Mouse (Mus musculus) CH12.LX (cell line): ENCODE measurements around the gene Cdh22. TPM values are rescaled to one million over a fixed set of nuclear protein-coding genes. Genes with fewer than 3 reads are reported as not detected.

Source experiments
- DNase-seq: peaks from one replicate; pipeline ENCODE4 v3.0.0-alpha.2; 2013; ENCODE audit errors: extremely low read depth
- H3K27ac ChIP-seq: 2 replicates; pipeline ENCODE4 v1.5.1; 2012; ENCODE audit warnings: low read depth, mild to moderate bottlenecking, control low read depth, moderate library complexity; ENCODE audit not compliant: insufficient read depth
- H3K27me3 ChIP-seq: replicated peaks from 2 replicates; pipeline ENCODE3; 2012; ENCODE audit warnings: inconsistent platforms
- H3K36me3 ChIP-seq, 2 experiments: replicated peaks in 1 of 2; 2 replicates each; pipeline versions ENCODE3 to v1.6.1; 2012; ENCODE audit warnings: inconsistent platforms in 1 of 2, low read length in 1 of 2, mild to moderate bottlenecking in 1 of 2, mixed read lengths in 1 of 2, moderate library complexity in 1 of 2; ENCODE audit not compliant: control insufficient read depth in 1 of 2, insufficient read depth in 1 of 2
- H3K4me1 ChIP-seq, 2 experiments: 2 replicates each; pipeline ENCODE4 v1.6.1; 2012; ENCODE audit warnings: inconsistent platforms in 1 of 2, moderate library complexity in 1 of 2; ENCODE audit not compliant: insufficient read depth in 2 of 2, control insufficient read depth in 1 of 2
- H3K4me2 ChIP-seq: 2 replicates; pipeline ENCODE4 v1.6.1; 2012; ENCODE audit warnings: low read depth, mild to moderate bottlenecking, control low read depth; ENCODE audit not compliant: poor library complexity, insufficient read depth, severe bottlenecking
- H3K4me3 ChIP-seq, 3 experiments: fragments of 150-350 bp in 1 of 3; sonication (generic) in 1 of 3; replicated peaks in 1 of 3; 2 replicates each; pipeline versions ENCODE3 to v1.5.1; 2011 to 2012; ENCODE audit warnings: low read depth in 2 of 3, low read length in 2 of 3, mild to moderate bottlenecking in 2 of 3, moderate library complexity in 2 of 3, control low read depth in 1 of 3, improper control_type of control experiment in 1 of 3, inconsistent platforms in 1 of 3, mixed read lengths in 1 of 3; ENCODE audit not compliant: poor library complexity in 1 of 3
- H3K79me2 ChIP-seq: replicated peaks from 2 replicates; pipeline ENCODE4 v1.6.1; 2012; ENCODE audit warnings: mild to moderate bottlenecking, moderate library complexity; ENCODE audit not compliant: control insufficient read depth, poor library complexity, insufficient read depth, severe bottlenecking; ENCODE audit errors: extremely low read depth
- H3K9ac ChIP-seq: 2 replicates; pipeline ENCODE4 v1.6.1; 2012; ENCODE audit warnings: low read depth, mild to moderate bottlenecking, control low read depth, moderate library complexity; ENCODE audit not compliant: insufficient read depth
- H3K9me3 ChIP-seq: replicated peaks from 2 replicates; pipeline ENCODE3; 2012; ENCODE audit warnings: low read length, inconsistent platforms, mixed read lengths
- BHLHE40 ChIP-seq: IDR thresholded peaks from 2 replicates; pipeline ENCODE4 v1.6.1; 2011; ENCODE audit warnings: mild to moderate bottlenecking, low read depth, low read length, improper control_type of control experiment
- CHD2 ChIP-seq: IDR thresholded peaks from 2 replicates; pipeline ENCODE4 v1.6.1; 2011; ENCODE audit warnings: low read length, improper control_type of control experiment
- CTCF ChIP-seq, 2 experiments: IDR thresholded peaks in 1 of 2; conservative IDR thresholded peaks in 1 of 2; 2 replicates each; pipeline ENCODE4 v1.5.1; 2011 to 2012; ENCODE audit warnings: low read depth in 2 of 2, low read length in 2 of 2, improper control_type of control experiment in 1 of 2, inconsistent platforms in 1 of 2, mild to moderate bottlenecking in 1 of 2, moderate library complexity in 1 of 2
- E2F4 ChIP-seq: IDR thresholded peaks from 2 replicates; pipeline ENCODE4 v1.6.1; 2011; ENCODE audit warnings: low read depth, low read length, improper control_type of control experiment; ENCODE audit not compliant: insufficient replicate concordance
- ELF1 ChIP-seq: IDR thresholded peaks from 2 replicates; pipeline ENCODE4 v1.6.1; 2014; ENCODE audit warnings: low read depth, mild to moderate bottlenecking, inconsistent platforms, low read length, improper control_type of control experiment
- EP300 ChIP-seq: IDR thresholded peaks from 2 replicates; pipeline ENCODE4 v1.6.1; 2011; ENCODE audit warnings: low read length, improper control_type of control experiment
- ETS1 ChIP-seq: conservative IDR thresholded peaks from 2 replicates; pipeline ENCODE4 v1.6.1; 2012; ENCODE audit warnings: low read depth, mild to moderate bottlenecking, inconsistent platforms, low read length, improper control_type of control experiment, moderate library complexity
- GABPA ChIP-seq: IDR thresholded peaks from 2 replicates; pipeline ENCODE4 v1.6.1; 2012; ENCODE audit warnings: low read depth, low read length, improper control_type of control experiment, inconsistent platforms; ENCODE audit not compliant: insufficient replicate concordance
- HCFC1 ChIP-seq: IDR thresholded peaks from 2 replicates; pipeline ENCODE4 v1.6.1; 2012; ENCODE audit warnings: low read depth, mild to moderate bottlenecking, inconsistent platforms, low read length, improper control_type of control experiment
- JUN ChIP-seq: IDR thresholded peaks from 2 replicates; pipeline ENCODE4 v1.6.1; 2011; ENCODE audit warnings: low read depth, mild to moderate bottlenecking, low read length, improper control_type of control experiment, moderate library complexity; ENCODE audit not compliant: insufficient read depth
- MAX ChIP-seq: IDR thresholded peaks from 2 replicates; pipeline ENCODE4 v1.6.1; 2011; ENCODE audit warnings: low read length, improper control_type of control experiment
- MAZ ChIP-seq: IDR thresholded peaks from 2 replicates; pipeline ENCODE4 v1.6.1; 2012; ENCODE audit warnings: low read depth, mild to moderate bottlenecking, inconsistent platforms, low read length, improper control_type of control experiment, moderate library complexity
- MYC ChIP-seq: IDR thresholded peaks from 2 replicates; pipeline ENCODE4 v1.6.1; 2011; ENCODE audit warnings: low read depth, mild to moderate bottlenecking, improper control_type of control experiment, low read length
- NELFE ChIP-seq: IDR thresholded peaks from 2 replicates; pipeline ENCODE4 v1.6.1; 2011; ENCODE audit warnings: low read depth, low read length, improper control_type of control experiment
- PAX5 ChIP-seq: IDR thresholded peaks from 2 replicates; pipeline ENCODE4 v1.6.1; 2012; ENCODE audit warnings: low read length, inconsistent platforms, mixed read lengths
- POLR2A ChIP-seq: IDR thresholded peaks from 2 replicates; pipeline ENCODE4 v1.6.1; 2011; ENCODE audit warnings: low read depth, mild to moderate bottlenecking, improper control_type of control experiment, low read length
- RAD21 ChIP-seq: IDR thresholded peaks from 2 replicates; pipeline ENCODE4 v1.6.1; 2011; ENCODE audit warnings: low read depth, mild to moderate bottlenecking, low read length, improper control_type of control experiment, moderate library complexity
- RCOR1 ChIP-seq: conservative IDR thresholded peaks from 2 replicates; pipeline ENCODE4 v1.6.1; 2012; ENCODE audit warnings: low read depth, mild to moderate bottlenecking, inconsistent platforms, low read length, improper control_type of control experiment
- SIN3A ChIP-seq: IDR thresholded peaks from 2 replicates; pipeline ENCODE4 v1.6.1; 2012; ENCODE audit warnings: low read length, improper control_type of control experiment, inconsistent platforms
- SMC3 ChIP-seq: IDR thresholded peaks from 2 replicates; pipeline ENCODE4 v1.6.1; 2011; ENCODE audit warnings: low read depth, low read length, improper control_type of control experiment
- TBP ChIP-seq: conservative IDR thresholded peaks from 2 replicates; pipeline ENCODE4 v1.6.1; 2011; ENCODE audit warnings: low read depth, low read length, improper control_type of control experiment
- USF1 ChIP-seq: IDR thresholded peaks from 2 replicates; pipeline ENCODE4 v1.6.1; 2014; ENCODE audit warnings: low read depth, mild to moderate bottlenecking, inconsistent platforms, low read length, improper control_type of control experiment
- ZC3H11A ChIP-seq: IDR thresholded peaks from 2 replicates; pipeline ENCODE4 v1.6.1; 2012; ENCODE audit warnings: low read depth, mild to moderate bottlenecking, inconsistent platforms, low read length, improper control_type of control experiment
- ZKSCAN1 ChIP-seq: IDR thresholded peaks from 2 replicates; pipeline ENCODE4 v1.6.1; 2012; ENCODE audit warnings: low read depth, inconsistent platforms, low read length, improper control_type of control experiment, borderline replicate concordance
- ZMIZ1 ChIP-seq: IDR thresholded peaks from 2 replicates; pipeline ENCODE4 v1.6.1; 2012; ENCODE audit warnings: low read depth, mild to moderate bottlenecking, inconsistent platforms, low read length, improper control_type of control experiment
- dilution Hi-C: fragments of 300-500 bp; cut with MboI; formaldehyde crosslinking; loops from 2 replicates; pipeline ENCODE4 v1.14.3; 2020; ENCODE audit warnings: low sequenced_read_pairs; ENCODE audit not compliant: extremely low pct_unique_long_range_greater_than_20kb, extremely low pct_ligation_motif_present
- in situ Hi-C: fragments of 300-500 bp; cut with MboI; formaldehyde crosslinking; loops from 3 replicates; pipeline ENCODE4 v1.14.3; 2019; ENCODE audit warnings: low sequenced_read_pairs, low pct_ligation_motif_present, low pct_unique_long_range_greater_than_20kb, mixed read lengths
- polyA plus RNA-seq: library from polyadenylated mRNA; unstranded; fragments of >175 nt; gene quantifications from 2 replicates; pipeline ENCODE4 v1.2.1, GENCODE M21; 2012; ENCODE audit warnings: low read depth; ENCODE audit not compliant: insufficient read length
- total RNA-seq, 2 experiments: library from RNA; depleted of rRNA; stranded (reverse); fragments of 300-350 nt in 1 of 2; fragments of >200 nt in 1 of 2; gene quantifications; 2 replicates each; pipeline ENCODE4 v1.2.3; 2012 to 2014

The Cdh22 gene
- total and polyA plus RNA-seq, 3 experiments: 0.08 TPM; not detected in 2

DNA sequence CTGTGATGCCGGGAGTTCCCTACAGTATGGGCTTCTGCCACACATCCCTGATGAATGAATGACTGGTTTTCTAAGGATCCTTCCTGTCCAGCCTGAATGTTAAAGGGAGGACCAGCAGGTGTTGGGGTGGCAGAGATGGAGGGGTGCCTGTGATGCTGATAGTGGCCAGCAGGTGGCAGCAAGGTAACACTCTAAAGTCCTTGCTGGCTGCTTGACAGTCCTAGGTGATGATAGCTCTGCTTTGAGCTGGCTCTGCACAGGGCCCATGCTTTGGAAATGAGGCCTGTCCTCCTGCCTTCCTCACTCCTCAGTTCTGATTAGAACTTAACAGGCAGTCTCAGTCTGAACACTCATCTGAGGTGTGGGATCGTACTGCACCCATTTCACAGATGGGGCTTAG, 159.7 kb downstream of the Cdh22 start:
- H3K79me2 ChIP-seq: no peaks in the 10 kb centered on the region
- H3K4me1 ChIP-seq: peaks cover 4 to 24% of the 10 kb centered on the region in 2 experiments; a peak in 3 of 4 replicates
- H3K9ac ChIP-seq: no peak overlapping the region
- no peaks in the 10 kb centered on the region for H3K9me3 ChIP-seq
- dilution Hi-C loops (no loop called here), in situ Hi-C loops (loop anchor here (5.0 to 10.0 kb wide), 3 partner anchors 197 to 287 kb away; no protein-coding TSS in a partner anchor)
- peak; percentile 72 for DNase-seq
- peaks cover 13 to 20% of the 10 kb centered on the region in 2 experiments for H3K36me3 ChIP-seq
- peaks cover 31% of the 10 kb centered on the region for H3K27me3 ChIP-seq
- no peak overlapping the region for H3K4me3 ChIP-seq
- H3K4me2 ChIP-seq: no peak overlapping the region
- no peak overlapping the region for H3K27ac ChIP-seq
- TF ChIP-seq POLR2A (no peak), SMC3 (peak; percentile 96), GABPA (no peak), ZKSCAN1 (no peak), MAX (no peak), JUN (no peak), MAZ (0 out of 2 replicates have a peak, but pooled peaks have one; percentile 32), RAD21 (peak; percentile 96), TBP (no peak), ETS1 (no peak), MYC (no peak), CTCF (conservative IDR thresholded peaks at IDR 0.05 in 1 of 2, IDR thresholded peaks at IDR 0.05 in 1 of 2; ENCODE audit: low read depth in 2 of 2, low read length in 2 of 2) (peak; percentile 94 to 96), E2F4 (no peak), ZMIZ1 (no peak), BHLHE40 (no peak), ZC3H11A (peak; percentile 74), SIN3A (no peak), EP300 (no peak), NELFE (peak; percentile 35; the same call in 1 of the 2 replicates), USF1 (no peak), RCOR1 (no peak)

GRCm38 (mm10) chr2:165074081-165074884, 160.4 kb downstream of the Cdh22 start:
- H3K27me3 ChIP-seq: peaks cover 28% of the 10 kb centered on the region
- no peaks in the 10 kb centered on the region for H3K9me3 ChIP-seq
- dilution Hi-C loops: no loop called here
- DNase-seq: no peak
- H3K4me3 ChIP-seq: no peak overlapping the region
- no peak overlapping the region for H3K27ac ChIP-seq
- in situ Hi-C loops: loop anchor here (10.0 kb wide), 1 partner anchor 261 kb away; no protein-coding TSS in a partner anchor
- no peaks in the 10 kb centered on the region for H3K79me2 ChIP-seq
- peaks cover 4 to 29% of the 10 kb centered on the region in 2 experiments; a peak in 3 of 4 replicates for H3K4me1 ChIP-seq
- H3K4me2 ChIP-seq: no peak overlapping the region
- no peak overlapping the region for H3K9ac ChIP-seq
- H3K36me3 ChIP-seq: peaks cover 20 to 26% of the 10 kb centered on the region in 2 experiments
- TF ChIP-seq ZMIZ1: no peak
- no peak for TF ChIP-seq HCFC1
- TF ChIP-seq ELF1: no peak
- no peak for TF ChIP-seq PAX5
- no peak for TF ChIP-seq GABPA
- no peak for TF ChIP-seq ZKSCAN1
- no peak for TF ChIP-seq CHD2
